Mouse (Mus musculus) myocyte (in vitro differentiated cells): ENCODE data around the gene Adam33.

Experiments
- CEBPB ChIP-seq: IDR thresholded peaks from 2 replicates; pipeline ENCODE4 v1.6.1; 2011; ENCODE audit warnings: mild to moderate bottlenecking, moderate library complexity; ENCODE audit not compliant: poor library complexity, insufficient read depth, severe bottlenecking
- E2F4 ChIP-seq: IDR thresholded peaks from one replicate; pipeline ENCODE4 v1.6.1; 2011; ENCODE audit warnings: mild to moderate bottlenecking, control low read depth, moderate library complexity; ENCODE audit not compliant: insufficient read depth
- MAX ChIP-seq: IDR thresholded peaks from one replicate; pipeline ENCODE4 v1.6.1; 2011; ENCODE audit warnings: low read depth, mild to moderate bottlenecking, control low read depth
- MYOD1 ChIP-seq, 3 experiments: IDR thresholded peaks; one replicate each; pipeline ENCODE4 v1.6.1; 2011; ENCODE audit warnings: control low read depth in 2 of 3, low read depth in 2 of 3, mild to moderate bottlenecking in 2 of 3, moderate library complexity in 1 of 3; ENCODE audit not compliant: insufficient read length in 2 of 3, control insufficient read depth in 1 of 3
- MYOG ChIP-seq, 3 experiments: IDR thresholded peaks; one replicate each; pipeline ENCODE4 v1.6.1; 2011; ENCODE audit warnings: control low read depth in 2 of 3, low read depth in 2 of 3, mild to moderate bottlenecking in 2 of 3; ENCODE audit not compliant: insufficient read length in 2 of 3, control insufficient read depth in 1 of 3, insufficient read depth in 1 of 3
- POLR2A ChIP-seq: IDR thresholded peaks from one replicate; pipeline ENCODE4 v1.6.1; 2011; ENCODE audit warnings: low read depth, mild to moderate bottlenecking, control low read depth, moderate library complexity; ENCODE audit not compliant: insufficient read length
- POLR2AphosphoS2 ChIP-seq: IDR thresholded peaks from one replicate; pipeline ENCODE4 v1.6.1; 2011; ENCODE audit warnings: low read depth, control low read depth; ENCODE audit not compliant: insufficient read length
- REST ChIP-seq: IDR thresholded peaks from one replicate; pipeline ENCODE4 v1.6.1; 2011; ENCODE audit warnings: mild to moderate bottlenecking, control low read depth, moderate library complexity; ENCODE audit not compliant: insufficient read depth, insufficient read length
- SRF ChIP-seq: IDR thresholded peaks from one replicate; pipeline ENCODE4 v1.6.1; 2011; ENCODE audit warnings: low read depth; ENCODE audit not compliant: control insufficient read depth, insufficient read length
- TCF12 ChIP-seq: IDR thresholded peaks from one replicate; pipeline ENCODE4 v1.6.1; 2011; ENCODE audit warnings: mild to moderate bottlenecking, control low read depth; ENCODE audit not compliant: poor library complexity, insufficient read depth, severe bottlenecking
- TCF3 ChIP-seq: IDR thresholded peaks from one replicate; pipeline ENCODE4 v1.6.1; 2011; ENCODE audit warnings: low read depth, control low read depth; ENCODE audit not compliant: insufficient read length
- USF1 ChIP-seq: IDR thresholded peaks from one replicate; pipeline ENCODE4 v1.6.1; 2011; ENCODE audit warnings: low read depth, mild to moderate bottlenecking, control low read depth, moderate library complexity

DNA sequence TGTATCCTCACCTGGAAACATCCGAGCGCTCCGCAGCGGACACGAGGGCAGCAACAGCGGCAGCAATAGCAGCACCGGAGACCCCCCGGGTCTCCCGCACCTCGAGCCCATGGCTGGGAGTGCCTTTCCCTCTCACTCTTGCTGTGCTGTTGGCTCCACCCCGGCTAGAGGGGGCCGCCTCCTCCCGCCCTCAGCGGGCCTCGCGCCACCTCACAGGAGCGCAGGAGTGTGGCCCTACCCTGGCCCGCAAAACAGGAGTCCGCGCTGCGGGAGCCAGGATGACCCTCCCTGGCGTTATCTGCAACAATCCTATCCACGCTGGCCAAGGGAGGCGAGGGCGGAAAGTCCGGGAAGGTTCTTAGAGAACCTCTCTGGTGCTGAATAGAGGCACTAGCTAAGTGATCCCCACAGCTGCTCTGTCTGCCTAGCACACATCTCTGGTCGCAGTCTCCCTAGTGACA, at the start of gene Adam33:
- TF ChIP-seq POLR2A, result no peak
- TF ChIP-seq MAX, result no peak
- no peak for TF ChIP-seq TCF12
- no peak for TF ChIP-seq POLR2AphosphoS2
- no peak for TF ChIP-seq USF1
- no peak for TF ChIP-seq TCF3
- TF ChIP-seq CEBPB, result no peak
- TF ChIP-seq E2F4, result no peak
- no peak for TF ChIP-seq SRF
- TF ChIP-seq MYOD1 (IDR thresholded peaks at IDR 0.05; ENCODE audit: control insufficient read depth in 1 of 3, insufficient read length in 2 of 3, low read depth in 2 of 3), result no peak
- no peak for TF ChIP-seq REST
- no peak for TF ChIP-seq MYOG (IDR thresholded peaks at IDR 0.05; ENCODE audit: control insufficient read depth in 1 of 3, insufficient read depth in 1 of 3, insufficient read length in 2 of 3, low read depth in 2 of 3)
